Mouse (Mus musculus) embryonic facial prominence, embryonic 13.5 days (tissue): Measurements from ENCODE around the gene Gadd45g. TPM values are rescaled to one million over a fixed set of nuclear protein-coding genes. Genes with fewer than 3 reads are reported as not detected.
"Not testable (repeated sequence)": the region's sequence is repeated elsewhere in the genome, so short reads cannot be mapped to it uniquely, and the experiment has no call there.

Source experiments
- ATAC-seq: fragments of 200-750 bp; cut with Nextera tagmentation; 2 replicates; pipeline ENCODE4 v1.8.0; 2017; ENCODE audit warnings: low read depth; ENCODE audit not compliant: insufficient number of reproducible peaks, insufficient read depth, low FRiP score, low TSS enrichment
- H3K27ac ChIP-seq: fragments of 300-500 bp; sonication (generic); 2 replicates; pipeline ENCODE4 v1.5.1; 2015; ENCODE audit warnings: moderate library complexity, mild to moderate bottlenecking, inconsistent platforms
- H3K27me3 ChIP-seq: fragments of 300-500 bp; sonication (generic); 2 replicates; pipeline ENCODE4 v1.6.1; 2015; ENCODE audit warnings: mild to moderate bottlenecking, inconsistent platforms
- H3K36me3 ChIP-seq: fragments of 300-500 bp; sonication (generic); 2 replicates; pipeline ENCODE4 v1.6.1; 2015; ENCODE audit warnings: mild to moderate bottlenecking, inconsistent platforms
- H3K4me1 ChIP-seq: fragments of 300-500 bp; sonication (generic); 2 replicates; pipeline ENCODE4 v1.6.1; 2015; ENCODE audit warnings: inconsistent platforms
- H3K4me2 ChIP-seq: fragments of 300-500 bp; sonication (generic); 2 replicates; pipeline ENCODE4 v1.6.1; 2015; ENCODE audit warnings: moderate library complexity, mild to moderate bottlenecking, inconsistent platforms
- H3K4me3 ChIP-seq: fragments of 300-500 bp; sonication (generic); 2 replicates; pipeline ENCODE4 v1.5.1; 2015; ENCODE audit warnings: mild to moderate bottlenecking, inconsistent platforms
- H3K9ac ChIP-seq: fragments of 300-500 bp; sonication (generic); 2 replicates; pipeline ENCODE4 v1.6.1; 2015; ENCODE audit warnings: mild to moderate bottlenecking, inconsistent platforms
- H3K9me3 ChIP-seq: fragments of 300-500 bp; sonication (generic); 2 replicates; pipeline ENCODE4 v1.6.1; 2016; ENCODE audit warnings: inconsistent platforms
- WGBS: fragments of 180-500 bp; shearing (Covaris S2); methylation state at CpG from one replicate; pipeline ENCODE4 v1.1.7; 2015; ENCODE audit warnings: mixed read lengths; 5-methylcytosine and 5-hydroxymethylcytosine counted together
- polyA plus RNA-seq: library from polyadenylated mRNA; unstranded; fragments of >200 nt; fragmentation: Nextera tagmentation; extraction: Ambion mirVana; gene quantifications from 2 replicates; pipeline ENCODE4 v1.2.1, GENCODE M21; 2015

Gene Gadd45g
- polyA plus RNA-seq, 1 experiment from 2014 or later, result 50.6 TPM

DNA sequence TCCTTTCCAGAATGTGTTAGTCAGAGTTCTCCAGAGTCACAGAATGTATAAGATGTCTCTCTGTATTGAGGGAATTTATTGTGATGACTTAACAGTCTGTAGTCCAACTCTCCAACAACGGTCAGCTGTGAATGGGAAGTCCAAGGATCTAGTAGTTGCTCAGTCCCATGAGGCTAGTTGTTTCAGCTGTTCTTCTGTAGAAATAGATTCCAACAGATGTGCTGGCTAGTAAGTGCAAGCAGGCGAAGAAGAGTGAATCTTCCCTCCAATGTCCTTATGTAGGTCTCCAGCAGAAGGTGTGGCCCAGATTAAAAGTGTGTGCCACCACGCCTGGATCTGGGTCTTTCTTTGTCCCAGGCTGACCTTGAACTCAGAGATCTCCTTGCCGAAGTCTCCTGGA is 11.3 kb upstream of the Gadd45g start:
- H3K4me2 ChIP-seq, H3K4me3 ChIP-seq, H3K9ac ChIP-seq, H3K27ac ChIP-seq, H3K4me1 ChIP-seq, H3K27me3 ChIP-seq, ATAC-seq, H3K36me3 ChIP-seq, H3K9me3 ChIP-seq: not testable (repeated sequence)
- 80% methylated on average over 4 of the region's 4 CpGs for WGBS

- H3K36me3 ChIP-seq, result no peaks in the 10 kb centered on the region
- WGBS, result 27% methylated on average over 5 of the region's 5 CpGs
- ATAC-seq, result no peak
- H3K9ac ChIP-seq, result no peak overlapping the region
- no peak overlapping the region for H3K4me3 ChIP-seq
- no peak overlapping the region for H3K4me2 ChIP-seq
- peaks cover 12% of the 10 kb centered on the region; the same call in 1 of the 2 replicates for H3K27me3 ChIP-seq
- H3K27ac ChIP-seq, result no peak overlapping the region
- peaks cover 18% of the 10 kb centered on the region for H3K4me1 ChIP-seq
- no peaks in the 10 kb centered on the region for H3K9me3 ChIP-seq
These were observed 9.1 kb upstream of the Gadd45g start for GRCm38 (mm10) chr13:51837402-51837801.

GRCm38 (mm10) chr13:51839250-51840026 is 7.0 kb upstream of the Gadd45g start:
- WGBS, result 17% methylated on average over 8 of the region's 8 CpGs
- ATAC-seq, result no peak

DNA sequence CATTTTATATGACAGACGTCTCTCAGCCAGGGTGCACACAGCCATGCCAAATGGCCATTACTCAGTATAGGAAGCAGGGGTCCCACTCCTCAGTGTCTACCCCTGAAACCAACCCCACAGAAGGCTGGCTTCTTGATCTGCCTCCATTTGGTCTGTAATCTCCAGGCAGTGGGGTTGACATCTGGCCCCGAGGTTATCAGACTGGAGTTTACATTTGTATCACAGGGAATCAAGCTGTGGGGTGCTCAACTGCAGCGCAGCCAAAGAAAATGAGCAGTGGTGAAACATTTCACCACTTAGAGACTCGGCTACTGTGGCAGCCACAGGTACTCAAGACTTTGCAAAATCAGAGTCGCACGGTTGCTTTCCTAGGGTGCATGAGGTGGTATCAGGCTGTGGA is 5.8 kb upstream of the Gadd45g start:
- Histone ChIP-seq H3K4me3 (no peak overlapping the region), H3K27me3 (peaks cover 20% of the 10 kb centered on the region; the same call in 1 of the 2 replicates), H3K9ac (no peak overlapping the region), H3K9me3 (no peaks in the 10 kb centered on the region), H3K27ac (no peak overlapping the region), H3K36me3 (no peaks in the 10 kb centered on the region), H3K4me2 (no peak overlapping the region), H3K4me1 (peaks cover 35% of the 10 kb centered on the region)
- ATAC-seq, result no peak
- 40% methylated on average over 6 of the region's 6 CpGs for WGBS

More at GRCm38 (mm10) chr13:51839250-51840026, 7.0 kb upstream of the Gadd45g start:
- Histone ChIP-seq H3K4me3 (no peak overlapping the region), H3K27ac (no peak overlapping the region), H3K4me2 (no peak overlapping the region), H3K4me1 (peaks cover 30% of the 10 kb centered on the region), H3K9me3 (no peaks in the 10 kb centered on the region), H3K36me3 (no peaks in the 10 kb centered on the region), H3K27me3 (peaks cover 20% of the 10 kb centered on the region; the same call in 1 of the 2 replicates), H3K9ac (no peak overlapping the region)

DNA sequence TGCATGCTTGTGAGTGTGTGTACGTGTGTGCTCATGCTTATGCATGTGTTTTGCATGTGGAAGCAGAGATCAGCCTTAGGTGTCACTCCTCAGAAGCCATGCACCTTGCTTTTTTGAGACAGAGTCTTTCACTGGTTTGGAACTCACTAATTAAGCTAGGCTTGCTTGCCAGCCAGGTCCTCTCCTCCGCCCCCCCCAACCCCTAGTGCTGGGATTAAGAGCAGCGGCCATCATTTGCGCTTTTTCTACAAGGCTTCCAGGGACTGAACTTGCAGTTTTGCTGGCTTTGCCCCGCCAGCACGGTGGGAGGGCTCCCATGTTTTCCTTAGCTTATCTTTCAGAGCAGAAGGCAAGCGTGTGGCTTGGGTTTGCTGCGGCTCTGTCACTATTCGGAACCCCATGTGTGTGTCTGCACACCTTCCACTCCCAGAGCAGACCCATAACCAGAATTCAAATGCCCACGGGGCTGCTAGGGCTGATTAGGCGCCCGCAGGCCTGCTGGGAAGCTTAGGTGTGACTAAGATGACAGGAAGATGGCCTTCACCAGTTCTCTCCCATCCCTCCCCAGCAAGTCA is 4.8 kb upstream of the Gadd45g start:
- Histone ChIP-seq H3K9ac (peak overlapping the region; percentile 46; the same call in 1 of the 2 replicates), H3K27me3 (peaks cover 20% of the 10 kb centered on the region; the same call in 1 of the 2 replicates), H3K36me3 (no peaks in the 10 kb centered on the region), H3K4me2 (peak overlapping the region; percentile 50), H3K27ac (peak overlapping the region; percentile 71), H3K4me1 (peaks cover 35% of the 10 kb centered on the region), H3K4me3 (no peak overlapping the region), H3K9me3 (no peaks in the 10 kb centered on the region)
- ATAC-seq, result no peak
- 7% methylated on average over 12 of the region's 12 CpGs for WGBS

- Histone ChIP-seq H3K27me3 (peaks cover 20% of the 10 kb centered on the region; the same call in 1 of the 2 replicates), H3K9ac (peak overlapping the region; percentile 46; the same call in 1 of the 2 replicates), H3K27ac (peak overlapping the region; percentile 71), H3K4me1 (peaks cover 35% of the 10 kb centered on the region), H3K4me2 (peak overlapping the region; percentile 50), H3K9me3 (no peaks in the 10 kb centered on the region), H3K36me3 (no peaks in the 10 kb centered on the region), H3K4me3 (no peak overlapping the region)
- ATAC-seq, result no peak
- 4% methylated on average over 5 of the region's 5 CpGs for WGBS
These were observed 4.3 kb upstream of the Gadd45g start for GRCm38 (mm10) chr13:51842191-51842590.

- H3K36me3 ChIP-seq, result no peaks in the 10 kb centered on the region
- WGBS, result 7% methylated on average over 12 of the region's 12 CpGs
- H3K9me3 ChIP-seq, result no peaks in the 10 kb centered on the region
- H3K27me3 ChIP-seq, result peaks cover 20% of the 10 kb centered on the region; the same call in 1 of the 2 replicates
- H3K4me3 ChIP-seq, result peak overlapping the region; percentile 13
- no peak for ATAC-seq
- H3K4me1 ChIP-seq, result peaks cover 40% of the 10 kb centered on the region
- H3K4me2 ChIP-seq, result peak overlapping the region; percentile 50
- H3K27ac ChIP-seq, result peak overlapping the region; percentile 71
- H3K9ac ChIP-seq, result peak overlapping the region; percentile 27; the same call in 1 of the 2 replicates
These were observed 3.7 kb upstream of the Gadd45g start for GRCm38 (mm10) chr13:51842773-51843172.

- H3K27ac ChIP-seq, result no peak overlapping the region
- H3K4me1 ChIP-seq, result peaks cover 45% of the 10 kb centered on the region
- H3K4me3 ChIP-seq, result no peak overlapping the region
- peaks cover 20% of the 10 kb centered on the region; the same call in 1 of the 2 replicates for H3K27me3 ChIP-seq
- no peaks in the 10 kb centered on the region for H3K9me3 ChIP-seq
- no peak overlapping the region for H3K9ac ChIP-seq
- 61% methylated on average over 4 of the region's 4 CpGs for WGBS
- H3K36me3 ChIP-seq, result no peaks in the 10 kb centered on the region
- no peak for ATAC-seq
- 0 out of 2 replicates have a peak overlapping the region, but pooled peaks have one; percentile 50 for H3K4me2 ChIP-seq
These were observed 3.2 kb upstream of the Gadd45g start for GRCm38 (mm10) chr13:51843298-51843697.

DNA sequence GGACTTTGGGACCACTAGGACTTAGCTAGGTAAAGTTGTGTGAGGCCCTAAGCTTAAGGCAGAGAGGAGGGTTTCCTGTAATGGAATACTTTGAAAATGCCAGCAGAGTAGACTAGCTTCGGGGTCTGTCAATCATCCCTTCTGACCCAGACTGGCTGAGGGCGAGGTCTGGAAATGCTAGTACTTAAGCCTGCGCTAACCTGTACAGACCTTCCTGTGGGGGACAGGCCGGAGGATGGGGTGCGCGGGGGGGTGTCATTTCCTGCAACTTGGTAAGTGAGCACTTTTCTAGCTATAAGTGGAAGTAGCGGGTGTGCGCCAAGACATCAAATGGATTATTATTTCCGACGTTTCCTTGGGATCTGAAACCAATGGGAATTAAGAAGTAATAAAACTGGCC is 2.4 kb upstream of the Gadd45g start:
- Histone ChIP-seq H3K27me3 (peaks cover 20% of the 10 kb centered on the region; the same call in 1 of the 2 replicates), H3K9ac (no peak overlapping the region), H3K4me2 (no peak overlapping the region), H3K9me3 (no peaks in the 10 kb centered on the region), H3K36me3 (no peaks in the 10 kb centered on the region), H3K4me1 (peaks cover 53% of the 10 kb centered on the region), H3K27ac (no peak overlapping the region), H3K4me3 (no peak overlapping the region)
- 44% methylated on average over 10 of the region's 10 CpGs for WGBS
- no peak for ATAC-seq

GRCm38 (mm10) chr13:51844661-51845060 is 1.8 kb upstream of the Gadd45g start:
- no peak for ATAC-seq
- H3K36me3 ChIP-seq, result no peaks in the 10 kb centered on the region
- 19% methylated on average over 10 of the region's 10 CpGs for WGBS
- peak overlapping the region; percentile 96; the same call in 1 of the 2 replicates for H3K4me2 ChIP-seq
- peaks cover 59% of the 10 kb centered on the region for H3K4me1 ChIP-seq
- H3K9me3 ChIP-seq, result no peaks in the 10 kb centered on the region
- H3K27me3 ChIP-seq, result peaks cover 17% of the 10 kb centered on the region; the same call in 1 of the 2 replicates
- no peak overlapping the region for H3K4me3 ChIP-seq
- H3K27ac ChIP-seq, result no peak overlapping the region
- no peak overlapping the region for H3K9ac ChIP-seq

GRCm38 (mm10) chr13:51845072-51845471 is 1.4 kb upstream of the Gadd45g start:
- 11% methylated on average over 10 of the region's 10 CpGs for WGBS
- peaks cover 17% of the 10 kb centered on the region; the same call in 1 of the 2 replicates for H3K27me3 ChIP-seq
- H3K4me2 ChIP-seq, result peak overlapping the region; percentile 96
- peaks cover 62% of the 10 kb centered on the region for H3K4me1 ChIP-seq
- no peak for ATAC-seq
- H3K27ac ChIP-seq, result no peak overlapping the region
- no peaks in the 10 kb centered on the region for H3K36me3 ChIP-seq
- H3K9ac ChIP-seq, result no peak overlapping the region; the same call in 1 of the 2 replicates
- H3K4me3 ChIP-seq, result peak overlapping the region; percentile 66
- H3K9me3 ChIP-seq, result no peaks in the 10 kb centered on the region
